Mouse (Mus musculus): ENCODE results near the gene 1110032F04Rik. TPM values are rescaled to one million over a fixed set of nuclear protein-coding genes. Genes with fewer than 3 reads are reported as not detected.

Gene 1110032F04Rik
- total RNA-seq, 2 experiments from 2014 or later = not detected

GRCm38 (mm10) chr3:68904902-68905778 lies 35.8 kb downstream of the 1110032F04Rik start:
- no peak for DNase-seq
- intact Hi-C loops (cut with DNase I) = no loop called here

- intact Hi-C loops (cut with DNase I) = no loop called here
- no peak for DNase-seq
These were observed 38.1 kb downstream of the 1110032F04Rik start for GRCm38 (mm10) chr3:68907509-68907908.

Other genes starting within 250 kb of the 1110032F04Rik start
- gene Il12a, start 178.9 kb upstream of the 1110032F04Rik start, total RNA-seq (2021) = 1 to 10 TPM; 3.9 to 7.3 TPM
- gene Ift80, start 135.0 kb downstream of the 1110032F04Rik start, total RNA-seq (2021) = 1 to 10 TPM; 2.6 to 3.9 TPM
- gene Smc4, start 135.2 kb downstream of the 1110032F04Rik start, total RNA-seq (2021) = 1 to 10 TPM; 7.6 to 9.0 TPM
- gene Trim59, start 175.2 kb downstream of the 1110032F04Rik start, total RNA-seq (2021) = 1 to 10 TPM in 1 of 2 experiments, under 1 TPM in 1; 0.91 to 1.4 TPM

Data from gastrocnemius, postnatal 36 days (tissue).